Mouse (Mus musculus) liver, embryonic 11.5 days (tissue): Measurements from ENCODE around the gene Klhl6. TPM values are rescaled to one million over a fixed set of nuclear protein-coding genes. Genes with fewer than 3 reads are reported as not detected.

Experiments used
- ATAC-seq: fragments of 200-750 bp; cut with Nextera tagmentation; replicated peaks from 2 replicates; pipeline ENCODE4 v1.8.0; 2017; ENCODE audit warnings: moderate number of reproducible peaks, mild to moderate bottlenecking, moderate TSS enrichment, moderate library complexity; ENCODE audit not compliant: low FRiP score
- DNase-seq: peaks from one replicate; pipeline ENCODE4 v3.0.0-alpha.2; 2017; ENCODE audit warnings: low spot score
- H3K27ac ChIP-seq: fragments of 300-500 bp; sonication (generic); 2 replicates; pipeline ENCODE4 v1.5.1; 2014; ENCODE audit warnings: mild to moderate bottlenecking, low read depth, low read length, control low read depth
- H3K27me3 ChIP-seq: fragments of 300-500 bp; sonication (generic); replicated peaks from 2 replicates; pipeline ENCODE4 v1.6.1; 2014; ENCODE audit warnings: low read length, mixed read lengths; ENCODE audit not compliant: control insufficient read depth, insufficient read depth
- H3K36me3 ChIP-seq: fragments of 300-500 bp; sonication (generic); 2 replicates; pipeline ENCODE4 v1.6.1; 2014; ENCODE audit warnings: mild to moderate bottlenecking, low read length, moderate library complexity, mixed read lengths; ENCODE audit not compliant: control insufficient read depth, insufficient read depth
- H3K4me1 ChIP-seq: fragments of 300-500 bp; sonication (generic); replicated peaks from 2 replicates; pipeline ENCODE4 v1.6.1; 2014; ENCODE audit warnings: low read length, mixed read lengths; ENCODE audit not compliant: control insufficient read depth, insufficient read depth
- H3K4me2 ChIP-seq: fragments of 300-500 bp; sonication (generic); 2 replicates; pipeline ENCODE4 v1.6.1; 2014; ENCODE audit warnings: mild to moderate bottlenecking, control low read depth, moderate library complexity
- H3K4me3 ChIP-seq: fragments of 300-500 bp; sonication (generic); 2 replicates; pipeline ENCODE4 v1.5.1; 2014; ENCODE audit warnings: low read depth, low read length, control low read depth
- H3K9ac ChIP-seq: fragments of 300-500 bp; sonication (generic); 2 replicates; pipeline ENCODE4 v1.6.1; 2014; ENCODE audit warnings: low read depth, low read length, control low read depth
- H3K9me3 ChIP-seq: fragments of 300-500 bp; sonication (generic); 2 replicates; pipeline ENCODE4 v1.6.1; 2016; ENCODE audit warnings: low read length, inconsistent platforms, mixed read lengths; ENCODE audit not compliant: control insufficient read depth
- WGBS: fragments of 180-500 bp; shearing (Covaris S2); extraction: QIAGEN DNeasy Blood & Tissue Kit; methylation state at CpG from one replicate; pipeline ENCODE4 v1.1.7; 2014; 5-methylcytosine and 5-hydroxymethylcytosine counted together
- polyA plus RNA-seq: library from polyadenylated mRNA; unstranded; fragments of >200 nt; fragmentation: Nextera tagmentation; extraction: Ambion mirVana; gene quantifications from 2 replicates; pipeline ENCODE4 v1.2.1, GENCODE M21; 2014

The Klhl6 gene
- polyA plus RNA-seq, 1 experiment from 2014 or later, result 23.4 TPM

DNA sequence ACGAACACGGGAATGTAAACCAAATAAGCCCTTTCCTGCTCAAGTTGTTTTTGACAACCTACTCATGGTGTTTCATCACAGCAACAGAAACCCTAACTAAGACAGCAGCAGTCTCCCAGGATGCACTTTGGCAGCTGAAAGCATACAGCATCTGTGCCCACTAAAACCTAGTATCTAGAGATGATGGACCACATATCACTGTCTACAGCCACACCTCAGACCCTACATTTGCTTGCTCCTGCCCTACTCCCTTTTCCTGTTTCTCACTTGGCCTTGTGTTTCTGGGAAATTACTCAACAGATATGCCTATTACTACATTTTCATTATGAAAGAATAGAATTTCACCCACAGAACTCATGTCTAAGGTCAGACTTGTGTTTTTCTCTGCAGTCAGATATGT lies 70.3 kb downstream of the Klhl6 start:
- no peaks in the 10 kb centered on the region for H3K27me3 ChIP-seq
- no peaks in the 10 kb centered on the region for H3K9me3 ChIP-seq
- H3K36me3 ChIP-seq, result no peaks in the 10 kb centered on the region
- 51% methylated on average over 2 of the region's 2 CpGs for WGBS
- no peak for DNase-seq
- H3K4me2 ChIP-seq, result no peak overlapping the region
- no peak overlapping the region for H3K4me3 ChIP-seq
- no peak overlapping the region for H3K9ac ChIP-seq
- no peak for ATAC-seq
- no peaks in the 10 kb centered on the region for H3K4me1 ChIP-seq
- no peak overlapping the region for H3K27ac ChIP-seq

GRCm38 (mm10) chr16:19908291-19908690 lies 74.5 kb downstream of the Klhl6 start:
- Histone ChIP-seq H3K9me3 (no peaks in the 10 kb centered on the region), H3K4me2 (no peak overlapping the region), H3K27me3 (no peaks in the 10 kb centered on the region), H3K27ac (no peak overlapping the region), H3K9ac (no peak overlapping the region), H3K4me3 (no peak overlapping the region), H3K36me3 (no peaks in the 10 kb centered on the region), H3K4me1 (no peaks in the 10 kb centered on the region)
- WGBS, result 62% methylated on average over 3 of the region's 3 CpGs
- DNase-seq (no peak), ATAC-seq (no peak)

- DNase-seq (no peak), ATAC-seq (no peak)
- Histone ChIP-seq H3K9me3 (no peaks in the 10 kb centered on the region), H3K4me3 (no peak overlapping the region), H3K4me1 (no peaks in the 10 kb centered on the region), H3K36me3 (no peaks in the 10 kb centered on the region), H3K9ac (no peak overlapping the region), H3K27me3 (no peaks in the 10 kb centered on the region), H3K4me2 (no peak overlapping the region), H3K27ac (no peak overlapping the region)
- WGBS, result 36% methylated on average over 2 of the region's 2 CpGs
Observed at GRCm38 (mm10) chr16:19907103-19907502, 75.7 kb downstream of the Klhl6 start.

- Histone ChIP-seq H3K27ac (no peak overlapping the region), H3K4me1 (no peaks in the 10 kb centered on the region), H3K36me3 (no peaks in the 10 kb centered on the region), H3K9ac (no peak overlapping the region), H3K27me3 (no peaks in the 10 kb centered on the region), H3K4me2 (no peak overlapping the region), H3K4me3 (no peak overlapping the region), H3K9me3 (no peaks in the 10 kb centered on the region)
- 37% methylated on average over 2 of the region's 2 CpGs for WGBS
- ATAC-seq (no peak; the same call in 1 of the 2 replicates), DNase-seq (no peak)
Observed at GRCm38 (mm10) chr16:19904734-19905479, 77.9 kb downstream of the Klhl6 start.

- H3K9me3 ChIP-seq, result no peaks in the 10 kb centered on the region
- 90% methylated on average over 1 of the region's 1 CpGs for WGBS
- H3K27me3 ChIP-seq, result no peaks in the 10 kb centered on the region
- no peak overlapping the region for H3K9ac ChIP-seq
- no peaks in the 10 kb centered on the region for H3K36me3 ChIP-seq
- DNase-seq, result no peak
- no peak overlapping the region for H3K4me3 ChIP-seq
- ATAC-seq, result no peak
- H3K27ac ChIP-seq, result no peak overlapping the region
- H3K4me1 ChIP-seq, result no peaks in the 10 kb centered on the region
- H3K4me2 ChIP-seq, result no peak overlapping the region
Observed at GRCm38 (mm10) chr16:19903792-19904191, 79.0 kb downstream of the Klhl6 start.

Other genes starting within 250 kb of the Klhl6 start
- 7.9 and 8.5 TPM in 2 replicates for gene B3gnt5, start 222.8 kb downstream of the Klhl6 start, polyA plus RNA-seq
- 9.8 and 10.9 TPM in 2 replicates for gene Klhl24, start 114.5 kb upstream of the Klhl6 start, polyA plus RNA-seq
- 26.3 and 26.8 TPM in 2 replicates for gene Yeats2, start 158.0 kb upstream of the Klhl6 start, polyA plus RNA-seq